Mouse (Mus musculus) lung, postnatal 0 days (tissue): ENCODE measurements at regions not wholly inside any gene's neighbourhood (a gene's known extent, or its start where the extent isn't known, plus 50 kb on each side); places are given as distances from the start of the nearest gene placed in this dataset.
A peak's percentile ranks its signal among the peaks of the same experiment; 100 is the strongest.

Experiments
- ATAC-seq: fragments of 200-750 bp; cut with Nextera tagmentation; 2 replicates; pipeline ENCODE4 v1.8.0; 2017; ENCODE audit warnings: moderate library complexity
- DNase-seq: peaks from one replicate; pipeline ENCODE4 v3.0.0-alpha.2; 2016; ENCODE audit warnings: low spot score
- H3K27ac ChIP-seq: fragments of 300-500 bp; sonication (generic); 2 replicates; pipeline ENCODE4 v1.5.1; 2014; ENCODE audit warnings: antibody characterized with exemption, mild to moderate bottlenecking, low read length, mixed read lengths
- H3K27me3 ChIP-seq: fragments of 300-500 bp; sonication (generic); replicated peaks from 2 replicates; pipeline ENCODE4 v1.6.1; 2014; ENCODE audit warnings: low read length, mixed read lengths; ENCODE audit not compliant: insufficient read depth
- H3K36me3 ChIP-seq: fragments of 300-500 bp; sonication (generic); 2 replicates; pipeline ENCODE4 v1.6.1; 2014; ENCODE audit warnings: low read length, mixed read lengths; ENCODE audit not compliant: insufficient read depth
- H3K4me1 ChIP-seq: fragments of 300-500 bp; sonication (generic); 2 replicates; pipeline ENCODE4 v1.6.1; 2014; ENCODE audit warnings: antibody characterized with exemption, low read depth, low read length, mixed read lengths; ENCODE audit not compliant: insufficient read depth
- H3K4me2 ChIP-seq: fragments of 300-500 bp; sonication (generic); replicated peaks from 2 replicates; pipeline ENCODE4 v1.6.1; 2014; ENCODE audit warnings: low read depth, mild to moderate bottlenecking, low read length, moderate library complexity, mixed read lengths
- H3K4me3 ChIP-seq: fragments of 300-500 bp; sonication (generic); 2 replicates; pipeline ENCODE4 v1.5.1; 2014; ENCODE audit warnings: low read depth, low read length
- H3K9ac ChIP-seq: fragments of 300-500 bp; sonication (generic); replicated peaks from 2 replicates; pipeline ENCODE4 v1.6.1; 2014; ENCODE audit warnings: low read depth, mild to moderate bottlenecking
- H3K9me3 ChIP-seq: fragments of 300-500 bp; sonication (generic); 2 replicates; pipeline ENCODE4 v1.6.1; 2016; ENCODE audit warnings: low read length, mixed read lengths
- CTCF ChIP-seq: IDR thresholded peaks from 2 replicates; pipeline ENCODE4 v1.5.1; 2016; ENCODE audit warnings: antibody characterized with exemption, mild to moderate bottlenecking
- EP300 ChIP-seq: IDR thresholded peaks from 2 replicates; pipeline ENCODE4 v1.6.1; 2016; ENCODE audit warnings: antibody characterized with exemption, mild to moderate bottlenecking, control low read depth
- WGBS: fragments of 180-500 bp; shearing (Covaris S2); extraction: QIAGEN DNeasy Blood & Tissue Kit; methylation state at CpG from one replicate; pipeline ENCODE4 v1.1.7; 2014; 5-methylcytosine and 5-hydroxymethylcytosine counted together

GRCm38 (mm10) chr1:43633246-43633645, 97.2 kb upstream of the 1500015O10Rik start:
- DNase-seq (no peak), ATAC-seq (no peak)
- TF ChIP-seq CTCF (no peak), EP300 (no peak)
- Histone ChIP-seq H3K4me1 (no peaks in the 10 kb centered on the region), H3K9me3 (no peaks in the 10 kb centered on the region), H3K27ac (no peak overlapping the region), H3K4me3 (no peak overlapping the region), H3K4me2 (no peak overlapping the region), H3K9ac (no peak overlapping the region), H3K27me3 (no peaks in the 10 kb centered on the region), H3K36me3 (no peaks in the 10 kb centered on the region)
- WGBS = 81% methylated on average over 3 of the region's 3 CpGs

GRCm38 (mm10) chr1:43635718-43636117, 94.7 kb upstream of the 1500015O10Rik start:
- Histone ChIP-seq H3K4me1 (no peaks in the 10 kb centered on the region), H3K27ac (no peak overlapping the region), H3K4me2 (no peak overlapping the region), H3K9me3 (no peaks in the 10 kb centered on the region), H3K4me3 (no peak overlapping the region), H3K36me3 (no peaks in the 10 kb centered on the region), H3K9ac (no peak overlapping the region), H3K27me3 (no peaks in the 10 kb centered on the region)
- WGBS = 58% methylated on average over 3 of the region's 3 CpGs
- DNase-seq = peak; percentile 31
- TF ChIP-seq EP300 (no peak), CTCF (peak; percentile 70)
- ATAC-seq = no peak

GRCm38 (mm10) chr1:43637956-43638355, 92.4 kb upstream of the 1500015O10Rik start:
- 80% methylated on average over 2 of the region's 2 CpGs for WGBS
- no peaks in the 10 kb centered on the region for H3K36me3 ChIP-seq
- ATAC-seq = no peak
- H3K4me1 ChIP-seq = no peaks in the 10 kb centered on the region
- no peaks in the 10 kb centered on the region for H3K27me3 ChIP-seq
- H3K9ac ChIP-seq = no peak overlapping the region
- H3K4me2 ChIP-seq = no peak overlapping the region
- no peak for DNase-seq
- no peak overlapping the region for H3K27ac ChIP-seq
- no peak for TF ChIP-seq CTCF
- no peak for TF ChIP-seq EP300
- no peak overlapping the region for H3K4me3 ChIP-seq
- no peaks in the 10 kb centered on the region for H3K9me3 ChIP-seq

- Histone ChIP-seq H3K4me2 (no peak overlapping the region), H3K4me3 (no peak overlapping the region), H3K9me3 (no peaks in the 10 kb centered on the region), H3K27ac (no peak overlapping the region), H3K36me3 (no peaks in the 10 kb centered on the region), H3K9ac (no peak overlapping the region), H3K27me3 (no peaks in the 10 kb centered on the region), H3K4me1 (no peaks in the 10 kb centered on the region)
- TF ChIP-seq CTCF = no peak
- TF ChIP-seq EP300 = no peak
- DNase-seq (no peak), ATAC-seq (no peak)
- 55% methylated on average over 2 of the region's 2 CpGs for WGBS
Observed at GRCm38 (mm10) chr1:43672031-43672430, 58.4 kb upstream of the 1500015O10Rik start.
